Mouse (Mus musculus): ENCODE data around the gene Dst. TPM values are rescaled to one million over a fixed set of nuclear protein-coding genes. Genes with fewer than 3 reads are reported as not detected.

The Dst gene
- total and polyA plus RNA-seq, 3 experiments, result 66.7 to 404 (median 334) TPM

GRCm38 (mm10) chr1:34121157-34122015, 213.4 kb downstream of the Dst start:
- TF ChIP-seq CTCF (IDR thresholded peaks at IDR 0.05) (no peak), POLR2A (IDR thresholded peaks at IDR 0.05; ENCODE audit: insufficient read depth, low read depth, low read length) (peak; percentile 63), EP300 (IDR thresholded peaks at IDR 0.05; ENCODE audit: insufficient read depth, low read depth, low read length) (peak; percentile 28; the same call in 1 of the 2 replicates)
- Histone ChIP-seq H3K9ac (ENCODE audit: low read depth, low read length) (peak overlapping the region; percentile 81), H3K27me3 (ENCODE audit: control insufficient read depth, insufficient read depth, low read length) (no peaks in the 10 kb centered on the region), H3K36me3 (ENCODE audit: control insufficient read depth, insufficient read depth, low read length) (peaks cover 12% of the 10 kb centered on the region), H3K4me1 (ENCODE audit: control insufficient read depth, insufficient read depth, low read length) (peaks cover 16% of the 10 kb centered on the region), H3K4me3 (peak overlapping the region; percentile 55), H3K79me2 (replicated peaks; ENCODE audit: control insufficient read depth, insufficient read depth, low read length) (peaks cover 5% of the 10 kb centered on the region; the same call in 1 of the 2 replicates), H3K27ac (peak overlapping the region; percentile 84)
- DNase-seq, result peak; percentile 85 to 88
- 11% methylated on average over 29 of the region's 29 CpGs for WGBS
- intact Hi-C loops (cut with DNase I), result loop anchor here (2.0 kb wide), 2 partner anchors 19 to 115 kb away; no protein-coding TSS in a partner anchor

- 54% methylated on average over 6 of the region's 6 CpGs for WGBS
- intact Hi-C loops (cut with DNase I), result no loop called here
- TF ChIP-seq CTCF (IDR thresholded peaks at IDR 0.05) (no peak), EP300 (IDR thresholded peaks at IDR 0.05; ENCODE audit: insufficient read depth, low read depth, low read length) (no peak), POLR2A (IDR thresholded peaks at IDR 0.05; ENCODE audit: insufficient read depth, low read depth, low read length) (no peak)
- peak overlapping the region; percentile 55 for H3K4me3 ChIP-seq
- H3K36me3 ChIP-seq (ENCODE audit: control insufficient read depth, insufficient read depth, low read length), result peaks cover 16% of the 10 kb centered on the region
- peak overlapping the region; percentile 81 for H3K9ac ChIP-seq (ENCODE audit: low read depth, low read length)
- H3K79me2 ChIP-seq (replicated peaks; ENCODE audit: control insufficient read depth, insufficient read depth, low read length), result peaks cover 5% of the 10 kb centered on the region; the same call in 1 of the 2 replicates
- DNase-seq, result no peak
- peaks cover 16% of the 10 kb centered on the region for H3K4me1 ChIP-seq (ENCODE audit: control insufficient read depth, insufficient read depth, low read length)
- no peaks in the 10 kb centered on the region for H3K27me3 ChIP-seq (ENCODE audit: control insufficient read depth, insufficient read depth, low read length)
- peak overlapping the region; percentile 84 for H3K27ac ChIP-seq
These were observed 214.2 kb downstream of the Dst start for GRCm38 (mm10) chr1:34122198-34122597.

GRCm38 (mm10) chr1:34122905-34123304, 214.9 kb downstream of the Dst start:
- H3K36me3 ChIP-seq (ENCODE audit: control insufficient read depth, insufficient read depth, low read length), result peaks cover 18% of the 10 kb centered on the region
- peak overlapping the region; percentile 55 for H3K4me3 ChIP-seq
- no peak for DNase-seq
- peaks cover 20% of the 10 kb centered on the region for H3K4me1 ChIP-seq (ENCODE audit: control insufficient read depth, insufficient read depth, low read length)
- peak overlapping the region; percentile 19; the same call in 1 of the 2 replicates for H3K9ac ChIP-seq (ENCODE audit: low read depth, low read length)
- WGBS, result 3% methylated on average over 1 of the region's 1 CpGs
- peaks cover 5% of the 10 kb centered on the region; the same call in 1 of the 2 replicates for H3K79me2 ChIP-seq (replicated peaks; ENCODE audit: control insufficient read depth, insufficient read depth, low read length)
- peak overlapping the region; percentile 84 for H3K27ac ChIP-seq
- no peak for TF ChIP-seq EP300 (IDR thresholded peaks at IDR 0.05; ENCODE audit: insufficient read depth, low read depth, low read length)
- no peak for TF ChIP-seq CTCF (IDR thresholded peaks at IDR 0.05)
- no peak for TF ChIP-seq POLR2A (IDR thresholded peaks at IDR 0.05; ENCODE audit: insufficient read depth, low read depth, low read length)
- intact Hi-C loops (cut with DNase I), result no loop called here
- no peaks in the 10 kb centered on the region for H3K27me3 ChIP-seq (ENCODE audit: control insufficient read depth, insufficient read depth, low read length)

DNA sequence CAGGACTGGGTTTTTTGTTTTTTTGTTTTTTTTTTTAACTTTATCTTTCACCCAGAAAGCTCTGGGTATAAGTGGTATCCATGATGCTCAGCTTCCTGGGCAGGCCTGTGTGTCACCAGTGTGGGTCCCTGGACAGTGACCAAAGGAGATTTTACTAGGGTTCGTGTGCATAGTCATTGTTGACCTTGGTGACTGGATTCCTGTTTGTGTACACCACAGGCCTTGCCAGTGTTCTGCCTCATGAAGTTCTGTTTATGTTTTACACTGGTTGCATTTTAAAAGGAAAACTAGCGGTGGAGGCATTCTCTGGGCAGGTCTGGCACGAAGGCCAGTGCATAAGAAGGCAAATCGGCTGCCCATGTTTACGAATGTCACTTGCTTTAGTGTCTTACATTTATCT, 215.3 kb downstream of the Dst start:
- TF ChIP-seq EP300 (IDR thresholded peaks at IDR 0.05; ENCODE audit: insufficient read depth, low read depth, low read length) (0 out of 2 replicates have a peak, but pooled peaks have one; percentile 18), CTCF (IDR thresholded peaks at IDR 0.05) (no peak)
- peak overlapping the region; percentile 84 for H3K27ac ChIP-seq
- H3K79me2 ChIP-seq (replicated peaks; ENCODE audit: control insufficient read depth, insufficient read depth, low read length), result peaks cover 5% of the 10 kb centered on the region; the same call in 1 of the 2 replicates
- no peak for DNase-seq
- peaks cover 22% of the 10 kb centered on the region for H3K4me1 ChIP-seq (ENCODE audit: control insufficient read depth, insufficient read depth, low read length)
- peak overlapping the region; percentile 33 for H3K9ac ChIP-seq (ENCODE audit: low read depth, low read length)
- intact Hi-C loops (cut with DNase I), result no loop called here
- WGBS, result 48% methylated on average over 5 of the region's 5 CpGs
- no peaks in the 10 kb centered on the region for H3K27me3 ChIP-seq (ENCODE audit: control insufficient read depth, insufficient read depth, low read length)
- H3K36me3 ChIP-seq (ENCODE audit: control insufficient read depth, insufficient read depth, low read length), result peaks cover 18% of the 10 kb centered on the region
- peak overlapping the region; percentile 55 for H3K4me3 ChIP-seq

- 69% methylated on average over 7 of the region's 7 CpGs for WGBS
- H3K9ac ChIP-seq (ENCODE audit: low read depth, low read length), result no peak overlapping the region
- no peak for TF ChIP-seq EP300 (IDR thresholded peaks at IDR 0.05; ENCODE audit: insufficient read depth, low read depth, low read length)
- TF ChIP-seq CTCF (IDR thresholded peaks at IDR 0.05), result no peak
- TF ChIP-seq POLR2A (IDR thresholded peaks at IDR 0.05; ENCODE audit: insufficient read depth, low read depth, low read length), result no peak
- H3K36me3 ChIP-seq (ENCODE audit: control insufficient read depth, insufficient read depth, low read length), result peaks cover 26% of the 10 kb centered on the region
- H3K27ac ChIP-seq, result peak overlapping the region; percentile 84
- H3K4me3 ChIP-seq, result peak overlapping the region; percentile 55
- intact Hi-C loops (cut with DNase I), result no loop called here
- no peaks in the 10 kb centered on the region for H3K27me3 ChIP-seq (ENCODE audit: control insufficient read depth, insufficient read depth, low read length)
- H3K4me1 ChIP-seq (ENCODE audit: control insufficient read depth, insufficient read depth, low read length), result peaks cover 27% of the 10 kb centered on the region
- no peak for DNase-seq
- H3K79me2 ChIP-seq (replicated peaks; ENCODE audit: control insufficient read depth, insufficient read depth, low read length), result peaks cover 5% of the 10 kb centered on the region; the same call in 1 of the 2 replicates
These were observed 216.4 kb downstream of the Dst start for GRCm38 (mm10) chr1:34124376-34124775.

GRCm38 (mm10) chr1:34125148-34125547, 217.1 kb downstream of the Dst start:
- Histone ChIP-seq H3K27ac (peak overlapping the region; percentile 84), H3K27me3 (ENCODE audit: control insufficient read depth, insufficient read depth, low read length) (no peaks in the 10 kb centered on the region), H3K9ac (ENCODE audit: low read depth, low read length) (0 out of 2 replicates have a peak overlapping the region, but pooled peaks have one; percentile 1), H3K36me3 (ENCODE audit: control insufficient read depth, insufficient read depth, low read length) (peaks cover 30% of the 10 kb centered on the region), H3K79me2 (replicated peaks; ENCODE audit: control insufficient read depth, insufficient read depth, low read length) (peaks cover 5% of the 10 kb centered on the region; the same call in 1 of the 2 replicates), H3K4me1 (ENCODE audit: control insufficient read depth, insufficient read depth, low read length) (peaks cover 28% of the 10 kb centered on the region), H3K4me3 (0 out of 2 replicates have a peak overlapping the region, but pooled peaks have one; percentile 4)
- no peak for TF ChIP-seq EP300 (IDR thresholded peaks at IDR 0.05; ENCODE audit: insufficient read depth, low read depth, low read length)
- no peak for TF ChIP-seq POLR2A (IDR thresholded peaks at IDR 0.05; ENCODE audit: insufficient read depth, low read depth, low read length)
- TF ChIP-seq CTCF (IDR thresholded peaks at IDR 0.05), result no peak
- intact Hi-C loops (cut with DNase I), result no loop called here
- no peak for DNase-seq
- 84% methylated on average over 5 of the region's 5 CpGs for WGBS
